Comparison of ENCODE assay signal across 8 mouse cellular contexts in the genomic region with DNA sequence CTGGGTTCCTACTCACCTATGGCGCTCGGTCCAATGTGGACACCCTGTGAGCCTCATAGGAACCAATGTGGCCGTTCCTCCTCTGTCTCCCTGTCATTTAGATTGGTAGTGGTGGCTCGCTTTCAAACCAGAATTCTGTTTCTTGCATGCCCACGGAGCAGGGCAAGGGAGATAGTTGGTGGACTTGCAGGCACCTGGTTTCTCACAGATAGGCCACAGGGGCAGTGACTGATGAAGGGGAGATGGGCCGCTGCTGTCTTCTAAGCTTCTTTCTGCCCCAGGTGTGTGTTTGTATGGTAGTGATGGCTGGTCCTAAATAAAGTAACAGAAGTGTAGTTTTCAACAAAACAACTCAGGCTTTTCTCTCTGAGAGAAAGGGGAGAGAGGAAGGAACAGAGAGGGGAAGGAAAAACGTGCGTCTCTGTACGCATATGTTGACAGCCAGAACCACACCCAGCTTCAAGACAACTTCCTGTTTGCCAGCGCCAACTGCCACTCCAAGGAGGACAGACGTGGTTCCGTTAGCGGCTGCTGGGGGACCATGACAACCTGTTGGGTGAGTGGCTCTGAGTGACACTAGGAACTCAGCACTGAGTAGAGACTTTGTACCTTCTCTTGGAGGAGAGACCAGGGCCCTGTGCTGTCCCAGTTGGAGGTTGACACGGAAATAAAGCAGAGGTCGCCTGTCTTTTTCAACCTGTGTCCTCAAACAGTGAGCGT.
DNase-seq lines count a peak whose midpoint lies in the region; ATAC-seq lines count a peak whose summit lies in the region.

No protein-coding gene starts in this region.

- ATAC-seq in erythroid progenitor cell, adult 5-6 weeks (replicated peaks; ENCODE audit: low FRiP score, poor library complexity, severe bottlenecking), result peak; percentile 71
- peak; percentile 79 for ATAC-seq in megakaryocyte-erythroid progenitor cell, adult 5-6 weeks (replicated peaks; ENCODE audit: low FRiP score, low TSS enrichment, poor library complexity, severe bottlenecking)

- peak; percentile 91 for DNase-seq in MEL-GATA-1-ER (ENCODE audit: extremely low read depth, low read depth)
- peak; percentile 46 for DNase-seq in kidney, postnatal 14 days
- no peak for DNase-seq in c-Kit-positive CD71-positive TER-119-positive erythroid progenitor cells, embryonic 14.5 days (ENCODE audit: low spot score)
- no peak for DNase-seq in cerebellum, postnatal 14 days
- no peak for DNase-seq in gastrocnemius, postnatal 10 days
- DNase-seq in embryo, embryonic 10 days (ENCODE audit: low spot score), result no peak

Comparison
In these comparisons a context has a peak if more than half of its experiments do, and no peak if none do; other contexts are left out.
1. DNase-seq: peak in MEL-GATA-1-ER (single experiment) and kidney, postnatal 14 days (single experiment); none in c-Kit-positive CD71-positive TER-119-positive erythroid progenitor cells, embryonic 14.5 days (single experiment), cerebellum, postnatal 14 days (0 of 2), gastrocnemius, postnatal 10 days (single experiment) and embryo, embryonic 10 days (single experiment).